Mouse (Mus musculus): ENCODE results near the gene Pramef8. TPM values are rescaled to one million over a fixed set of nuclear protein-coding genes. Genes with fewer than 3 reads are reported as not detected.

Gene Pramef8
- total RNA-seq, 1 experiment = 36.8 TPM

- TF ChIP-seq ZC3H11A (IDR thresholded peaks at IDR 0.05; ENCODE audit: borderline replicate concordance, low read depth, low read length) = no peak
- in situ Hi-C loops (cut with MboI; ENCODE audit: low sequenced_read_pairs in 2 of 2, unreplicated experiment in 2 of 2) = no loop called here
Measured at GRCm38 (mm10) chr4:143450224-143450623, 38.0 kb downstream of the Pramef8 start, which contains the start of gene Oog4. Gene Oog4, minus strand, starts transcription at chr4:143450324.

More at GRCm38 (mm10) chr4:143450224-143450623, 38.0 kb downstream of the Pramef8 start, which contains the start of gene Oog4:
- DNase-seq (ENCODE audit: low read depth, low spot score) = no peak
- no peaks in the 10 kb centered on the region for H3K36me3 ChIP-seq (ENCODE audit: control insufficient read depth, insufficient read depth, low read length, poor library complexity, severe bottlenecking)
- no peaks in the 10 kb centered on the region for H3K4me1 ChIP-seq (ENCODE audit: control insufficient read depth in 2 of 2, insufficient read depth in 2 of 2, low read length in 2 of 2, poor library complexity in 1 of 2)
- no peak within 1 kb of the TSS for H3K27ac ChIP-seq (ENCODE audit: insufficient read depth, low read depth, low read length, poor library complexity, severe bottlenecking)
- no peak within 1 kb of the TSS for H3K9ac ChIP-seq (ENCODE audit: insufficient read depth, low read depth, low read length, poor library complexity, severe bottlenecking)
- no peaks in the 10 kb centered on the region for H3K9me3 ChIP-seq (ENCODE audit: control insufficient read depth, insufficient read depth, low read depth, low read length)
- no peak within 1 kb of the TSS for H3K4me3 ChIP-seq (ENCODE audit: insufficient read depth in 1 of 2, low read depth in 1 of 2, low read length in 2 of 2, poor library complexity in 1 of 2, severe bottlenecking in 1 of 2)

Other genes starting within 250 kb of the Pramef8 start
- 8.5 and 11.0 TPM in 2 replicates for gene Prdm2, start 199.4 kb upstream of the Pramef8 start, total RNA-seq (2012; rRNA removed)
- 21.7 and 27.4 TPM in 2 replicates for gene Pdpn, start 112.9 kb upstream of the Pramef8 start, total RNA-seq (2012; rRNA removed)
- gene Lrrc38, start 62.7 kb upstream of the Pramef8 start, total RNA-seq (2012; rRNA removed) = 0.22 and 0.32 TPM in 2 replicates
- 1.8 and 2.0 TPM in 2 replicates for gene Pramel1, start 18.0 kb upstream of the Pramef8 start, total RNA-seq (2012; rRNA removed)
- not detected in 2 replicates for gene Oog4, start 37.9 kb downstream of the Pramef8 start, total RNA-seq (2012; rRNA removed)
- gene Gm13043, start 98.9 kb downstream of the Pramef8 start, total RNA-seq (2012; rRNA removed) = 0.37 and 1.3 TPM in 2 replicates
- 1.4 TPM in 1 of 2 replicates, not detected in the other for gene Gm13040, start 123.5 kb downstream of the Pramef8 start, total RNA-seq (2012; rRNA removed)
- gene BC080695, start 139.3 kb downstream of the Pramef8 start, total RNA-seq (2012; rRNA removed) = 1.5 and 1.6 TPM in 2 replicates
- gene Gm13057, start 139.3 kb downstream of the Pramef8 start, total RNA-seq (2012; rRNA removed) = not detected in 2 replicates
- gene Gm13083, start 202.6 kb downstream of the Pramef8 start, total RNA-seq (2012; rRNA removed) = 0.42 and 0.67 TPM in 2 replicates
- gene Gm13088, start 244.8 kb downstream of the Pramef8 start, total RNA-seq (2012; rRNA removed) = not detected in 2 replicates

Measured in ES-E14 (cell line).